Mouse (Mus musculus): Measurements from ENCODE around the gene Mnx1.
"Not testable (repeated sequence)": the region's sequence is repeated elsewhere in the genome, so short reads cannot be mapped to it uniquely, and the experiment has no call there.

The Mnx1 gene

DNA sequence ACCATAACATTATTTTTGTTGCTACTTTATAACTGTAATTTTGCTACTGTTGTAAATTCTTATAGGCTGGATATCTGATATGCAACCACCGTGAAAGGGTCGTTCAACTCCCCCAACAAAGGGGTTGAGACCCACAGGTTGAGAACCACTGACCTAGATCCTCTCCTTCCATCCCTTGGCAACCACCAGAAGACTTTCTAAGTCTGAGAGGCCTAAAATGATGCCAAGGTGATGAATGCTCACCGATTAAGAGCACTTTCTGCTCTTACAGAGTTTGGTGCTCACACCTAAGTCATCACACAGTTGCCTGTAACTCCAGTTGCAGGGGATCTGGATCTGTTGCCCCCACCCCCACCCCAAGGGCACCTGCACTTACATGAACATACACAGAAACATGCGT is 8.8 kb downstream of the Mnx1 start:
- DNase-seq (ENCODE audit: low spot score in 2 of 2): no peak

DNA sequence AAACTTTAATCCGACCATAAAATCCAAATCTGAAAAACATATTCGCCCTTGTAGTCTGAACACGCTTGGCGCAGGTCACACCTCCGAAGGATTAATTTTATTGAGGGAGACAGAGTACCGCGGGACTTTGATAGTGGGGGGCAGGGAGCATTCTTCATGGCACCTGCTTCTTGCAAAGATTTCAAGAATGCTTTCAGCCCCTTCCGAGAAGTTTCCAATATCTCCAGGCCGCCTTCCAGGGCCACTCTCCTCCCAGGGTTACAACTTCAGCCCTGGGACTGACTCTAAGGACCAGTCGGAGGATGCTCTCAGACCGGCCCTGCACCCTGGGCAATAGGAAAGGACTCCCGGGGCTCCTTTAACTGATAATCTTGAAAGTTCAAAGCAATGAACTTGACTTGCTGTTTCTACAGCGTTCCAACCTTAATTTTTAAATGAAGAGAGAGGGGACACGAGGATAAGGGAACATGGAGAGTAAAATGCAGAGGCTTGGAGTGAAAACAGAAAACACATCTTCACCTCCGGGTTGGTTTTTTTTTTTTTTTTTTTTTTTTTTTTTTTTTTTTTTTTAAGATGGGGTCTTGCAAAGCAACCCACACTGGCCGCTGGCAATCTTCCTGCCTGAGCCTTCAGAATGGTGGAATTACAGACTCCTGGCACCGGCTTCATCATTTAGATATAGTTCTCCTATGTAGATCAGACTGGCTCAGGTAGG is 9.8 kb downstream of the Mnx1 start:
- no peak for DNase-seq (ENCODE audit: low spot score in 2 of 2)

DNA sequence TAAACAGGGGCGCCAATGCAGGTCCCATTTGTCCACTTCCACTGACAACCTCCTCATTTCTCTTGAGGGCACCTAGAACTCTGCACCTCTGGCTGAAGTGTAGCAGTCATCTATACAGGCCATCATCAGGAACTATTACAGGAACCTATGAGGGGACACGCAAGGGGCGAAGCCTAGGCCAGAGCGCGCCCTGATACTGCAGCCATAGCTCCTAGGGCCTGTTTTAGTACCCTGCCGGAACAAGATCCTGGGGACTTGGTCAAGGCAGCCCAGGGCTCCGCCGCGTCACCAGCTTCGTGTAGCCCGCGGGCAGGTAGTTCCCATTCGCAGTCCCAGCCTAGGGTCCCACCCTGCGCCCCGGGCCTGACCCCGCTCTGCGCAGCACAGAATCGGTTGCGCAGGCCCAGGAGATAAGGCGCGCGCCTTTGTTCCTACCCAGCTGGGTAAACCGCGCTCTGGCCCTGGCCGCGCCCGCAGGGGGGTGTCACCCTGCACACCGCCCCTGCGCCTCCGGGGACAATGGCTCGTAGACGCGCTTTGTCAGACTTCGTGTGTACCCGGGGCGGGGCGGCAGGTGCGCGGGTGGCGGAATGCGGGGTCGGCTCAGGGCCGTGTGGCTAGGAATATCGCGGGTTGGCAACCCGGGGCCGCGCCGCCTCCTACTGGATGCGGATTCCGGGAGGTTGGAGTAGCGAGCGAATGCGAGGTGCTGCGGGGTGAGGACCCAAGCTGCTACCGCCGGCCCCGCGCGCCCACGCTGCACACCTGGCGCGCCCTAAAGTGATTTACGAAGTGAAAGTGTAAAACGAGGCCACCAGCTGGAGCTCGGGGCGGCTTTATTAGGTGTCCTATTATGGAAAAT is 10.6 kb downstream of the Mnx1 start:
- DNase-seq (ENCODE audit: low spot score in 2 of 2): no peak

GRCm38 (mm10) chr5:29462943-29463686 is 15.2 kb downstream of the Mnx1 start:
- no peak for DNase-seq (ENCODE audit: low spot score in 2 of 2)

DNA sequence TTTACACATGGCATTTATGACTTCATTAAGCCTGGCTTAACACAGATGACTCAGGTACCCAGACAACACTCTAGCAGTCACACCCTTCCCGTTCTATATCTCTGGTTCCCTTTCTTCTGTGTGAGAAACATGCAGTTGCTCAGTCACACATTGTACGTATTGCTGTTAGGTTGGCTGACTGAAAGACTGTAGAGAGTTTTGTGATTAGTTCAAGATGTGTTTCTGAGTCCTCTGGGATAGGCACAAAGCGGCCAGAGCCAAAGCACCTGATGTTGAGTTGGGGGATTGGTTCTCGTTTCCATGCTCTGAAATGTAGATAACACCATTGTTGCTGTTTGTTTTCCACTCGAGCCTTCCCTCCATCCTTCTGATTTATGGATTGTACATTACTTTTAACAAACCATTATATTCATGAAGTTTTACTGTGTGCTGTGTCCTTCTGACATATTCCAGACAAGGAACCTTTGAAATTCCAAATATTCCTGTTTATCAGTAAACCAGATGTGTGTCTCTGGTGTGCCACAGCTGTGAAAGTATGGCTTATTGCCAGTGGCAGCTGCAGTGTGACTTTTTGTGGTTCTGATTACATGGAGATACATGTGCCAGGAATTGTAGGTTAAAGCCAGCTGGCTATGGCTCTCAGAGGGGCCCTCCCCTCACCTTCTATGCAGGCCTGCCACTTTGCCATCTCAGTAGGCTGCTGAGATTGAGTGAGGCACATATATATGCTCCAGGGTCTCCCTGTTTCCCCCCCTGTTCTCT is 21.2 kb downstream of the Mnx1 start:
- DNase-seq (ENCODE audit: low spot score in 2 of 2): no peak

- no peak for DNase-seq (ENCODE audit: low spot score in 2 of 2)
Measured at GRCm38 (mm10) chr5:29452352-29452751, 25.9 kb downstream of the Mnx1 start.

GRCm38 (mm10) chr5:29445275-29445674 is 33.0 kb downstream of the Mnx1 start:
- DNase-seq (ENCODE audit: low spot score in 2 of 2): no peak

GRCm38 (mm10) chr5:29436728-29437127 is 41.5 kb downstream of the Mnx1 start:
- not testable (repeated sequence) for DNase-seq (ENCODE audit: low spot score in 2 of 2)

GRCm38 (mm10) chr5:29435491-29435890 is 42.8 kb downstream of the Mnx1 start:
- no peak for DNase-seq (ENCODE audit: low spot score in 2 of 2)

- DNase-seq (ENCODE audit: low spot score in 2 of 2): no peak
Measured at GRCm38 (mm10) chr5:29434872-29435358, 43.4 kb downstream of the Mnx1 start.

- peak; percentile 93 to 94 for DNase-seq (ENCODE audit: low spot score in 2 of 2)
Measured at GRCm38 (mm10) chr5:29434228-29434871, 43.9 kb downstream of the Mnx1 start, which contains the start of gene Nom1. Gene Nom1 (plus strand): TSS chr5:29434664.

GRCm38 (mm10) chr5:29423330-29423729 is 54.9 kb downstream of the Mnx1 start:
- not testable (repeated sequence) for DNase-seq (ENCODE audit: low spot score in 2 of 2)
